Mouse (Mus musculus) kidney, adult 10 weeks (tissue): ENCODE measurements around the gene Scnm1. TPM values are rescaled to one million over a fixed set of nuclear protein-coding genes. Genes with fewer than 3 reads are reported as not detected.

Source experiments
- polyA plus RNA-seq: library from polyadenylated mRNA; stranded (reverse); fragments of 350-450 nt; fragmentation: Illumina TruSeq; extraction: RNeasy Lipid Tissue Mini Kit (QIAGEN cat#74804); gene quantifications from one replicate; pipeline ENCODE4 v1.2.3, GENCODE M21; 2014; ENCODE audit warnings: low read depth, low replicate concordance

The Scnm1 gene
- polyA plus RNA-seq = 15.0 TPM

DNA sequence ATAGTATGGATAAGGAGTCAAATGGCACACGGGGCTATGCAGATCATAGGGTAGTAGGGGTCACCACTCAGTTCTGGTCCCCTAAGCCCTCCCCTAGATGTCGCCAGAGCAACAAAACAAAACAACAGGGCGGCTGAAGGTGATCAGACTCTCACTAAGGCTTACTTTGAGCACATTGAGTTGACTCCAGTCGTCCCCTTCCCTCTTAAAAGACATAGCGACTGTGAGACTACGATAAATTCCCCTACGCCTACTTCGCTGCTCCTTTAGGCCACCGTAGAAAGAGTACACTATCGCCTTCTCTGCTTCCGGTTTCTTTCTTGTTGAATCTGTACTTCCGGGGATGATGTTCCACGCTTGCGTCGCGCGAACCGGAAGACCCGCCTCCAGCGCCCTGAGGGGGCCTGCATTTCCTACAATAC is at the start of gene Scnm1, which contains the start of gene Lysmd1:
Scnm1 (minus strand) TSS at position 332 of the 422 bp plus-strand sequence.
Lysmd1 (plus strand) TSS at position 409 of the 422 bp plus-strand sequence.

DNA sequence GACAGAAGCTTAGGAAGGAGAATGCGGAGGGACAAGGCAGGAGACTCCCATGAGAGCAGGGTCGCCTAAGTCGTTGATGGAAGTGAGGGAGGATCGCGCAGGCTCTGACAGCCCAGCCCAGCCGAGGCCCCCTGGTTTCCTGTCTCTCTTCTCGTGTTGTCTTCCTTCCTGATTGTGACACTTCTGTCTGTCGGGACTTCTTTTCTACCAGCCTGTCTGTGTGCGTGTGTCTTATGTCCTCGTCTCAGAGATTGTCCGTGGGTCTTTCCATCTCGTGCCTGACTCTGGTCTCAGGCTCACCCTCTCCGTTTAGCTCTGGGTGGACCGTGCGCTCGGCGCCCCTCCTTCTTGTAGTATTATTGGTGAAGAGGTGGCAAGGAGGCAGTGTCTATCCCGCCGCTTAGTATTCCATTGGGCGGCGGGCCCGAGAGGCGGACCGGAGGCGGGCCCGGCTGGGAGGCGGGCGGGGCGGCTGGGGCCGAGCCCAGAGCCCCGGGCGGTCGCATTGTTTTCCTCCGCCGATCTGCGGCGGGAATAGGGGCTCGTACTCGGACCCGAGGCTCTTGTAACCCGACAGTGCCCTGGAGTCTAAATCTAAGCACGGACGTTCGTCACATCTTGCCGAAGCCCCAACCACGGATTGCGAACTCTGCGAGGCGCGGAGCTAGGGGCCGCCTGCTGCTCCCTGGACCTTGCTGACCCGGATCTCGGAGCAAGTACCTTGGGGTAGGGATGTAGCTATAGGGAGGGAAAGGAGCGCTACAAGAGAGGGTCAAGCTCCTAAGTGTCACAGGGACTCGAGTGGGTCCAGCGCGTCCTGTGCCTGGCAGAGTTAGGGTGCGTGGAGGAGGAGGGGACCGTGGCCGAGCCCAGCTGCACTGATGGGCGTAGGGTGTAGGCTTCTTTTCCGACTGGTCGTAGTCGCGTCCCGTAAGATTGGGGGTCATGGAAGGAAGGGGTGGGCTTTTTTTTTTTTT is 26.5 kb upstream of the Scnm1 start, which contains the start of gene Sema6c:
Sema6c (plus strand) TSS at position 471 of the 977 bp plus-strand sequence.

DNA sequence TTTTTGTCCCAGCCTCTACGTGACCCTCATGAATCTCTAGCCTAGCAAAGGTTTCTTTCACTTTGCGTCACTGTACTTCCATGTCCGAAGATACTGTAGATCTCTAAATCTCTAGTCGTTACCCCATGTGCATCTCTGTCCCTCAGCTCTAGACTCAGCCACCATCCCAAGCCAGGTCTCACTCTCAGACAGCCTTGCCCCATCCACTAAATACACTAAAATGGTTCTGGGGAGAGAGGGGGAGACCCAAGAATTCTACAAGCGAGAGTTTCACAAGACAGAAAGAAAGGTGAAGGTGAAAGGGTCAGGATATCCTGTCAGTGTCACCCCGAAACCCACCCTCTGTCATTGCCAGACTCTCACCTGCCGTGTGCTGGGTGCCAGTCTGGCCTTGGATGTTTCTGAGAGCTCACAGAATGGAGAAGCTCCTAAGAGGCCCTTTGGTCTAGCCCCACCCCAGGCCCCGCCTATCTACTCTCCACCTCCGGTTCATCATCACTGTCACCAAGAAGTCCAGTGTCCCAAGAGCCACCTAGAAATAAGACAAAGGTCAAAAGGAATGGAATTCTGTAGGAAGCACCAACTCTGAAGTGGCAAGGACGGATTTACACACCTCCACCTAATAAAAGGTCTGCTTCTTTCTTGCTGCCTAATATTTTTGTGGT is 8.3 kb upstream of the Scnm1 start, which contains the start of gene Tnfaip8l2:
Tnfaip8l2 (minus strand) TSS at position 409 of the 665 bp plus-strand sequence.

DNA sequence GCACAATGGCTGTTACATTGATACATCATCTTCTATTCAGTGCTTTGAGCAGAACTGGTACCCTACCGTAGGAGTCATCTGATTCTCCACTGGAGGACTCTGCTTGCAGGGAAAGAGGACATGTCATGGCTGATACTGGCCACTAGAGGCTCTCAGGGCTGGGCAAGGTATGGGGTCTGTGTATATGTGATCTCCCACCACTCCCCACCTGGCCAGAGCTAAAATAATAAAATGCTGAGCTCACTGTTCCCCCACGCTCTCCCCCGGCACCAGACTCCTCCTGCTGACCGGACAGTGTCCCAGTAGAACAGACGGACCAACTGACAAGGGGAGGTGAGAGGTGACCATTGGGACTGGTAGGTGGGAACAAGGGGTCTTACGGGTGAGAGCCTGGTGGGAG is 9.6 kb downstream of the Scnm1 start, which contains the start of gene Tmod4:
Tmod4 (plus strand) TSS at position 231 of the 400 bp plus-strand sequence.

DNA sequence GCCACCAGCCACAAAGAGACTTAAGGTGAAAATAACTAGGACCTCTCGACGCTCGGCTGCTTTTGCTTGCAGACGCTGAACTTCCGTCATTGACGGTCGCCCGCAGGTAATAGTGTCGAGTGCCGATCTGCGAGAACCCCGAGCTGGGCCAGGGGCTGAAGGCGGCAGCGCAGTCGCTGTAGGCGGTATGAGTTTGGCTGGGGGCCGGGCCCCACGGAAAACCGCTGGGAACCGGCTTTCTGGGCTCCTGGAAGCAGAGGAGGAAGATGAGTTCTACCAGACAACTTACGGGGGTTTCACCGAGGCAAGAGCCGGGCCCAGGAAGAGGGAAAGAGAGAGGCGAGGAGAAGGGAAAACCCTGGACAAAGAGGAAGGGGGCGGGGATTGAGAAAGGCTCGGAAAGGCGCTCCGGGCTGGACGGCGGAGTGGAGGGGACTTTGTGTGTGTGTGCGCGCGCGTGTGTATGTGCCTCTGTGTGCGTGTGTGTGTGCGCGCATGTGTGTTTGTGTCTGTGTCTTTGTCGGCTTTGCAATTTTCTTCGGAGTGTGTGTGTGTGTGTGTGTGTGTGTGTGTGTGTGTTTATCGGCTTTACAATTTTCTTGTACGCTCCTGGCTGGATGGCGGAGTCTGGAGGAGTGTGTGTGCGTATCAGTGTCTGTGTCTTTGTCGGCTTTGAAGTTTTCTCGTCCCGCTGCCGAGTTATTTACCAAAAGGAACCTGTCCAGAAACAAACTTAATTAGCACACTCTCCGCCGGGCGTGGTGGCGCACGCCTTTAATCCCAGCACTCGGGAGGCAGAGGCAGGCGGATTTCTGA is 22.7 kb downstream of the Scnm1 start, which contains the start of gene Vps72:
Vps72 (plus strand) TSS at position 112 of the 816 bp plus-strand sequence.

DNA sequence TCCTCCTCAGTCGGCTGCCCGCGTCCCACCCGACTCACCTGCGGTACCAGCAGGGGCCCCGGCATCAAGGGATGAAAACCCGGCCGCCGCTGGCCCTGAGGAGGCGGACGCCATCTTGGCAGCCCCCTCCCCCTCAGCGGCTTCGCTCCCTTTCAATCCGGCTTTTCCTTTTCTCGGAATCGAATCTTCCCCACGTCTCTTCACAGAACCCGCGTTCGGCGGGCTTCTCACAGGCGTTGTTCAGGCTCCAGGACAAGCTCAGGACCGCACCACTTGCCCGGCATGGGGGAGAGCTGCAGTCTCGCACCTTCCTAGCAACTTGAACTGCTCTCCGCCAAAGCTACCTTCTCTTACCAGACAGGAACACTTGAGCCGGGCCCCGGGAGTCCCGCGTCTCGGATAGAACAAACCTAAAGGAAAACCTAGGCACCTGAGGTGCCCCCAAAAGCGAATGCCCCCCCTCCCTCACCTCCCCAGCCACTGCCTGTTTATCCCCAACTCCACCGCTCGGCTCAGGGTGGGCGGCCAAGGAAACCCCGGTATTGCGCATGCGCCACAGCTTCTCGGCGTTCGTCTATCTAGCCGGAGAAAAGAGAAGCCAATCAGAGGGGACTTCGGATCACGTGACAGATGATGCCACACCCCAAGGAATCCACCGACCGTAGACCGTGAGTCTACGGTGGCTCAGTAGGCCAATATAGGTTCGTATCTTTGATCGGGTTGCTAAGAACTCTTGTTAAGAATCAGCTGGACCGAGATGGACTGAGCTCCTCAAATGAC is 27.3 kb downstream of the Scnm1 start, which contains the start of gene Pip5k1a:
Pip5k1a (minus strand) TSS at position 593 of the 780 bp plus-strand sequence.

Other genes starting within 250 kb of the Scnm1 start
- 60.7 TPM for gene Psmb4, start 247.1 kb downstream of the Scnm1 start, polyA plus RNA-seq
- gene Selenbp1, start 201.0 kb downstream of the Scnm1 start, polyA plus RNA-seq = 26.1 TPM
- 11.1 TPM for gene Rfx5, start 179.9 kb downstream of the Scnm1 start, polyA plus RNA-seq
- gene Pi4kb, start 159.3 kb downstream of the Scnm1 start, polyA plus RNA-seq = 15.3 TPM
- 4.6 TPM for gene Zfp687, start 118.6 kb downstream of the Scnm1 start, polyA plus RNA-seq
- gene Psmd4, start 91.4 kb downstream of the Scnm1 start, polyA plus RNA-seq = 10.2 TPM
- gene Pip5k1a, start 27.1 kb downstream of the Scnm1 start, polyA plus RNA-seq = 10.8 TPM
- 6.6 TPM for gene Vps72, start 23.0 kb downstream of the Scnm1 start, polyA plus RNA-seq
- gene Tmod4, start 9.5 kb downstream of the Scnm1 start, polyA plus RNA-seq = not detected
- gene Lysmd1, start 77 bp upstream of the Scnm1 start, polyA plus RNA-seq = 2.8 TPM
- not detected for gene Tnfaip8l2, start 8.3 kb upstream of the Scnm1 start, polyA plus RNA-seq
- gene Sema6c, start 26.4 kb upstream of the Scnm1 start, polyA plus RNA-seq = 0.28 TPM
- 22.5 TPM for gene Gabpb2, start 83.9 kb upstream of the Scnm1 start, polyA plus RNA-seq
- 17.8 TPM for gene Cdc42se1, start 94.7 kb upstream of the Scnm1 start, polyA plus RNA-seq
- 28.7 TPM for gene Mllt11, start 98.2 kb upstream of the Scnm1 start, polyA plus RNA-seq
- 0.73 TPM for gene Gm128, start 107.6 kb upstream of the Scnm1 start, polyA plus RNA-seq
- gene Bnipl, start 117.2 kb upstream of the Scnm1 start, polyA plus RNA-seq = not detected
- gene Mindy1, start 147.3 kb upstream of the Scnm1 start, polyA plus RNA-seq = 128 TPM
- gene Prune1, start 148.1 kb upstream of the Scnm1 start, polyA plus RNA-seq = 11.0 TPM
- 1.9 TPM for gene Anxa9, start 173.2 kb upstream of the Scnm1 start, polyA plus RNA-seq
- gene Cers2, start 180.8 kb upstream of the Scnm1 start, polyA plus RNA-seq = 217 TPM
- 13.2 TPM for gene Setdb1, start 223.2 kb upstream of the Scnm1 start, polyA plus RNA-seq